Mouse (Mus musculus) bone marrow, adult 2 months (tissue): ENCODE data around the gene Psmd5.

ENCODE experiments used
- CTCF ChIP-seq: fragments of 200-500 bp; IDR thresholded peaks from 2 replicates; pipeline ENCODE4 v1.5.1; 2011; ENCODE audit warnings: low read length, control low read depth; ENCODE audit not compliant: control insufficient read depth, insufficient read depth
- POLR2A ChIP-seq: fragments of 200-500 bp; IDR thresholded peaks from 2 replicates; pipeline ENCODE4 v1.6.1; 2011; ENCODE audit warnings: low read depth, mild to moderate bottlenecking, control low read depth, low read length, borderline replicate concordance; ENCODE audit not compliant: control insufficient read depth

GRCm38 (mm10) chr2:34843211-34843939, 31.4 kb downstream of the Psmd5 start:
- no peak for TF ChIP-seq CTCF
- TF ChIP-seq POLR2A = no peak
